Mouse (Mus musculus) stomach, embryonic 16.5 days (tissue): ENCODE data around the gene Olfr1489. TPM values are rescaled to one million over a fixed set of nuclear protein-coding genes. Genes with fewer than 3 reads are reported as not detected.
"Not testable (repeated sequence)": the region's sequence is repeated elsewhere in the genome, so short reads cannot be mapped to it uniquely, and the experiment has no call there.

Experiments
- ATAC-seq: fragments of 200-750 bp; cut with Nextera tagmentation; 2 replicates; pipeline ENCODE4 v1.8.0; 2017; ENCODE audit warnings: moderate number of reproducible peaks, moderate TSS enrichment; ENCODE audit not compliant: insufficient read depth, low FRiP score
- H3K27ac ChIP-seq: fragments of 300-500 bp; sonication (generic); 2 replicates; pipeline ENCODE4 v1.5.1; 2014; ENCODE audit warnings: low read length
- H3K27me3 ChIP-seq: fragments of 300-500 bp; sonication (generic); 2 replicates; pipeline ENCODE4 v1.6.1; 2014; ENCODE audit warnings: low read length, control low read depth, mixed read lengths; ENCODE audit not compliant: control insufficient read depth, insufficient read depth
- H3K36me3 ChIP-seq: fragments of 300-500 bp; sonication (generic); 2 replicates; pipeline ENCODE4 v1.6.1; 2014; ENCODE audit warnings: low read length; ENCODE audit not compliant: control insufficient read depth, insufficient read depth
- H3K4me1 ChIP-seq: fragments of 300-500 bp; sonication (generic); 2 replicates; pipeline ENCODE4 v1.6.1; 2014; ENCODE audit warnings: low read length, control low read depth, mixed read lengths; ENCODE audit not compliant: control insufficient read depth, insufficient read depth
- H3K4me2 ChIP-seq: fragments of 300-500 bp; sonication (generic); 2 replicates; pipeline ENCODE4 v1.6.1; 2014; ENCODE audit warnings: low read depth, low read length, mixed read lengths
- H3K4me3 ChIP-seq: fragments of 300-500 bp; sonication (generic); replicated peaks from 2 replicates; pipeline ENCODE4 v1.5.1; 2014; ENCODE audit warnings: mild to moderate bottlenecking, low read length
- H3K9ac ChIP-seq: fragments of 300-500 bp; sonication (generic); 2 replicates; pipeline ENCODE4 v1.6.1; 2014; ENCODE audit warnings: low read length
- H3K9me3 ChIP-seq: fragments of 300-500 bp; sonication (generic); replicated peaks from 2 replicates; pipeline ENCODE4 v1.6.1; 2016; ENCODE audit warnings: low read length, control low read depth; ENCODE audit not compliant: control insufficient read depth
- WGBS: fragments of 180-500 bp; shearing (Covaris S2); extraction: QIAGEN DNeasy Blood & Tissue Kit; methylation state at CpG from one replicate; pipeline ENCODE4 v1.1.7; 2014; 5-methylcytosine and 5-hydroxymethylcytosine counted together
- microRNA-seq: library from miRNA; unstranded; fragments of <30 nt; microRNA quantifications from one replicate; pipeline ENCODE4, GENCODE M21; 2016
- polyA plus RNA-seq: library from polyadenylated mRNA; unstranded; fragments of >200 nt; fragmentation: Nextera tagmentation; extraction: Ambion mirVana; gene quantifications from 2 replicates; pipeline ENCODE4 v1.2.1, GENCODE M21; 2015

Olfr1489 gene
- polyA plus RNA-seq = not detected in 2 replicates

DNA sequence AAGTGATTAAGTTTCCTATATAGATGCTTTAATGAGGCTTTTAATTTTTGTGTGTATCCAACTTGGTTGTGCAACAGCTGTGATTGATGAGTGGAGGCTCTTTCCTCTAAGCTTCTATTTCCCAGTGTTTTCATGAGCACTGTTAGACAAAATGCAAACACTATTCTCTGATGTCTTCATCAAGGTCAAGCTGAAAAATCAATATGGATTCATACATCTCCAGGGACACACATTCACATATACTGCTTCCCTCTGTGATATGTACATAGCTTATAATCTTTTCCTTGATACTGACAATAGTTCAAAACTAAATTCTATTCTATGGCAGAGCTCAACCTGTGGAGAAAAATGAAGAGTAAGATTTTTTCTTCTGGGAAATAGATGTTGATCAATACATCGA, at the start of gene Olfr1489:
Gene Olfr1489 (plus strand): TSS at position 301 of the 400 bp plus-strand sequence.
- H3K9me3 ChIP-seq = 0 out of 2 replicates have a peak, but pooled peaks cover under 1% of the 10 kb centered on the region
- 85% methylated on average over 1 of the region's 1 CpGs for WGBS
- no peak within 1 kb of the TSS for H3K9ac ChIP-seq
- H3K27ac ChIP-seq = no peak within 1 kb of the TSS
- H3K4me2 ChIP-seq = no peak within 1 kb of the TSS
- H3K4me1 ChIP-seq = no peaks in the 10 kb centered on the region
- no peaks in the 10 kb centered on the region for H3K27me3 ChIP-seq
- ATAC-seq = no peak
- no peak within 1 kb of the TSS for H3K4me3 ChIP-seq
- no peaks in the 10 kb centered on the region for H3K36me3 ChIP-seq

DNA sequence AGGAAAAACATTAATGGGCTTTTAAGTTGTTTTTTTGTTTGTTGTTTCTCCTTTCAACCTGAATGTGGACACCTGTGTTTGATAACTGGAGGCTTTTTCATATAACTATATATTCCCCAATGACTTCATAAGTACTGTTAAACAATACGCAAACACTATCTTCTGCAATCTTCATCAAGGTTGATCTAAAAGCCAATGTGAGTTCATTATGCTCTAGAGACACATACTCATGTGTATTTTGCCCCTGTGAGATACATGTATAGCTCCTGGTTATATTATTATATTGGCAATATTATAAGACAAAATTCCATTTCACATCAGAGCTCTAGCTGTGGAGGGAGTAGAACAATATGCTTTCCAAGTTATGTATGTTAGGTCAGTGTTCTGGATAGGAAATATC, 48.2 kb upstream of the Olfr1489 start, which contains the start of gene Olfr1484:
Gene Olfr1484 (plus strand): TSS at position 301 of the 400 bp plus-strand sequence.
- Histone ChIP-seq H3K36me3 (no peaks in the 10 kb centered on the region), H3K9ac (no peak within 1 kb of the TSS), H3K4me3 (no peak within 1 kb of the TSS), H3K4me1 (no peaks in the 10 kb centered on the region), H3K27ac (no peak within 1 kb of the TSS), H3K27me3 (no peaks in the 10 kb centered on the region), H3K9me3 (no peaks in the 10 kb centered on the region), H3K4me2 (no peak within 1 kb of the TSS)
- 81% methylated on average over 1 of the region's 1 CpGs for WGBS
- ATAC-seq = no peak

- not testable (repeated sequence) for H3K9ac ChIP-seq, H3K4me3 ChIP-seq, H3K9me3 ChIP-seq, ATAC-seq, H3K27me3 ChIP-seq, H3K27ac ChIP-seq, H3K4me1 ChIP-seq, H3K4me2 ChIP-seq, H3K36me3 ChIP-seq
- WGBS = 92% methylated on average over 2 of the region's 2 CpGs
Measured at GRCm38 (mm10) chr19:13617075-13617474, 14.3 kb upstream of the Olfr1489 start, which contains the start of gene Olfr1487. TSS of gene Olfr1487 (plus strand) at chr19:13617375.

GRCm38 (mm10) chr19:13650791-13651190, 19.4 kb downstream of the Olfr1489 start, which contains the start of gene Olfr1490:
TSS of gene Olfr1490 (plus strand) at chr19:13651091.
- Histone ChIP-seq H3K9me3 (no peaks in the 10 kb centered on the region), H3K4me1 (no peaks in the 10 kb centered on the region), H3K9ac (no peak within 1 kb of the TSS), H3K36me3 (no peaks in the 10 kb centered on the region), H3K4me2 (no peak within 1 kb of the TSS), H3K27ac (no peak within 1 kb of the TSS), H3K27me3 (no peaks in the 10 kb centered on the region), H3K4me3 (no peak within 1 kb of the TSS)
- 53% methylated on average over 1 of the region's 1 CpGs for WGBS
- no peak for ATAC-seq

Small RNAs within 50 kb of the gene (microRNA-seq; reads per million reads assigned to microRNA genes)
- gene Gm22323 (not detected), gene Gm23931 (not detected)

Other genes with a start within 250 kb of the Olfr1489 start
- not detected in 2 replicates for gene Olfr1469, start 223.8 kb upstream of the Olfr1489 start, polyA plus RNA-seq
- not detected in 2 replicates for gene Olfr1471, start 188.2 kb upstream of the Olfr1489 start, polyA plus RNA-seq
- gene Olfr1472, start 175.5 kb upstream of the Olfr1489 start, polyA plus RNA-seq = not detected in 2 replicates
- not detected in 2 replicates for gene Olfr1474, start 162.1 kb upstream of the Olfr1489 start, polyA plus RNA-seq
- not detected in 2 replicates for gene Olfr1475, start 151.4 kb upstream of the Olfr1489 start, polyA plus RNA-seq
- not detected in 2 replicates for gene Olfr1477, start 131.1 kb upstream of the Olfr1489 start, polyA plus RNA-seq
- not detected in 2 replicates for gene Olfr1480, start 103.7 kb upstream of the Olfr1489 start, polyA plus RNA-seq
- not detected in 2 replicates for gene Olfr1484, start 48.1 kb upstream of the Olfr1489 start, polyA plus RNA-seq
- not detected in 2 replicates for gene Olfr1487, start 14.2 kb upstream of the Olfr1489 start, polyA plus RNA-seq
- not detected in 2 replicates for gene Olfr1490, start 19.5 kb downstream of the Olfr1489 start, polyA plus RNA-seq
- not detected in 2 replicates for gene Olfr1491, start 65.6 kb downstream of the Olfr1489 start, polyA plus RNA-seq
- gene Olfr1493-ps1, start 91.7 kb downstream of the Olfr1489 start, polyA plus RNA-seq = not detected in 2 replicates
- gene Olfr1494, start 108.1 kb downstream of the Olfr1489 start, polyA plus RNA-seq = not detected in 2 replicates
- gene Olfr1495, start 133.0 kb downstream of the Olfr1489 start, polyA plus RNA-seq = not detected in 2 replicates
- gene Olfr1496, start 146.3 kb downstream of the Olfr1489 start, polyA plus RNA-seq = not detected in 2 replicates
- gene Olfr1497, start 166.6 kb downstream of the Olfr1489 start, polyA plus RNA-seq = not detected in 2 replicates
- not detected in 2 replicates for gene Olfr1499, start 187.8 kb downstream of the Olfr1489 start, polyA plus RNA-seq
- gene Olfr1500, start 198.9 kb downstream of the Olfr1489 start, polyA plus RNA-seq = not detected in 2 replicates
- gene Olfr1501, start 219.1 kb downstream of the Olfr1489 start, polyA plus RNA-seq = not detected in 2 replicates
- not detected in 2 replicates for gene Olfr1502, start 230.2 kb downstream of the Olfr1489 start, polyA plus RNA-seq